Mouse (Mus musculus): ENCODE data around the gene Mmaa.

GRCm38 (mm10) chr8:79222106-79222751 is 72.5 kb downstream of the Mmaa start:
- TF ChIP-seq HCFC1 (IDR thresholded peaks at IDR 0.05; ENCODE audit: borderline replicate concordance, insufficient read depth, low read length), result no peak
- TF ChIP-seq ZNF384 (IDR thresholded peaks at IDR 0.05; ENCODE audit: low read depth, low read length), result no peak
- TF ChIP-seq CHD2 (IDR thresholded peaks at IDR 0.05; ENCODE audit: low read depth, low read length), result no peak
- no peak for TF ChIP-seq ZC3H11A (IDR thresholded peaks at IDR 0.05; ENCODE audit: borderline replicate concordance, low read depth, low read length)
